Mouse (Mus musculus) heart, adult 2 months (tissue): ENCODE measurements at regions not wholly inside any gene's neighbourhood (a gene's known extent, or its start where the extent isn't known, plus 50 kb on each side); places are given as distances from the start of the nearest gene placed in this dataset.
A peak's percentile ranks its signal among the peaks of the same experiment; 100 is the strongest.

ENCODE experiments used
- DNase-seq, 2 experiments: peaks; one replicate each; pipeline ENCODE4 v3.0.0; 2021
- H3K27ac ChIP-seq: fragments of 200-600 bp; 2 replicates; pipeline ENCODE4 v1.8.1; 2022
- H3K27me3 ChIP-seq: fragments of 200-500 bp; 2 replicates; pipeline ENCODE4 v1.6.1; 2012; ENCODE audit warnings: mild to moderate bottlenecking, low read length, inconsistent platforms, mixed read lengths; ENCODE audit not compliant: control insufficient read depth, insufficient read depth
- H3K36me3 ChIP-seq: fragments of 200-500 bp; 2 replicates; pipeline ENCODE4 v1.6.1; 2012; ENCODE audit warnings: low read length, inconsistent platforms; ENCODE audit not compliant: control insufficient read depth, insufficient read depth
- H3K4me1 ChIP-seq: fragments of 200-500 bp; 2 replicates; pipeline ENCODE4 v1.6.1; 2011; ENCODE audit warnings: low read length; ENCODE audit not compliant: control insufficient read depth, insufficient read depth
- H3K4me3 ChIP-seq: fragments of 200-600 bp; 2 replicates; pipeline ENCODE4 v1.8.1; 2022
- H3K79me2 ChIP-seq: fragments of 200-500 bp; replicated peaks from 2 replicates; pipeline ENCODE4 v1.6.1; 2012; ENCODE audit warnings: mild to moderate bottlenecking, inconsistent platforms, low read length, moderate library complexity, mixed read lengths; ENCODE audit not compliant: control insufficient read depth, insufficient read depth
- H3K9ac ChIP-seq: fragments of 200-500 bp; 2 replicates; pipeline ENCODE4 v1.6.1; 2012; ENCODE audit warnings: low read depth, mild to moderate bottlenecking, control low read depth, inconsistent platforms, low read length, mixed read lengths
- CTCF ChIP-seq: fragments of 200-600 bp; IDR thresholded peaks from 2 replicates; pipeline ENCODE4 v1.8.1; 2022; ENCODE audit warnings: antibody characterized with exemption, mild to moderate bottlenecking, moderate library complexity
- EP300 ChIP-seq: fragments of 200-500 bp; IDR thresholded peaks from 2 replicates; pipeline ENCODE4 v1.6.1; 2011; ENCODE audit warnings: low read depth, low read length, control low read depth; ENCODE audit not compliant: insufficient read depth
- POLR2A ChIP-seq: fragments of 200-500 bp; IDR thresholded peaks from 2 replicates; pipeline ENCODE4 v1.6.1; 2011; ENCODE audit warnings: mild to moderate bottlenecking, low read depth, low read length, control low read depth; ENCODE audit not compliant: insufficient read depth
- WGBS: fragments of 180-500 bp; shearing (Covaris S2); methylation state at CpG from one replicate; pipeline ENCODE4 v1.1.7; 2018; 5-methylcytosine and 5-hydroxymethylcytosine counted together
- intact Hi-C: fragments of 180-260 bp; cut with DNase I; formaldehyde crosslinking; loops from one replicate; pipeline ENCODE4 v1.15.1; 2025

GRCm38 (mm10) chr2:162791374-162792098 is 130.6 kb upstream of the Ptprt start:
- H3K9ac ChIP-seq: no peak overlapping the region
- intact Hi-C loops: no loop called here
- H3K27ac ChIP-seq: no peak overlapping the region
- no peaks in the 10 kb centered on the region for H3K36me3 ChIP-seq
- no peaks in the 10 kb centered on the region for H3K4me1 ChIP-seq
- no peaks in the 10 kb centered on the region for H3K27me3 ChIP-seq
- 53% methylated on average over 12 of the region's 12 CpGs for WGBS
- TF ChIP-seq CTCF (no peak), EP300 (no peak), POLR2A (no peak)
- peak; percentile 39 to 44 for DNase-seq
- H3K4me3 ChIP-seq: no peak overlapping the region
- H3K79me2 ChIP-seq: no peaks in the 10 kb centered on the region

DNA sequence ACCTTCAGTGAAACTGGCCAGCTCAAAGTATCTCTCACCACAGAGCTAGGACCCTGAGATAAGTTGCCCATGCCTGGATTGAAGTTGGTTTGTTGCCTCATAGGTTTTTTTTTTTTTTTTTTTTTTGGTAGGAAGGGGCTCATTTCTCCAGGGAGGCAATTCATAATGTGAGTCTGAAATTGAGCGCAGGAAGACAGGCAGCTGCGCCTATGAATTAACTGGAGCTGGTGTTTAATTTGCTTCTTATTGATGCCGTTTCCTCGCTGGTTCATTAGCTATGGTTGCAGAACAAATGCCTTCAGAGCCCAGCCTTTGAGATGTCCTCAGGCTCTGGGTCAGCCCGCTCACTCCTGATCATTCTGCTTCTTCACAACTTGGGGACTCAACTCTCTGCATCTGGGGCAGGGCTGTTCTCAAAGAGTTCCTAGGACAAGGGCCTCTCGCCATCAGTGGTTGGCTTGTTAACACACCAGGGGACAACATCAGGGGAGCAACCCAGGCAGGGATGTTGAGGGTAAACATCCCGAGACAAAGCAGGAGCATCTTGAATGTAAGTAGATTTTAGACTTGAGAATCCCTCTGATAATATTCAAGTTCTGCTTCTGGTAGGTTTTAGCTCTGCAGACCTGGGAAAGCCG is 123.3 kb upstream of the Ptprt start:
- 67% methylated on average over 8 of the region's 8 CpGs for WGBS
- Histone ChIP-seq H3K27ac (no peak overlapping the region), H3K9ac (no peak overlapping the region), H3K4me1 (no peaks in the 10 kb centered on the region), H3K79me2 (no peaks in the 10 kb centered on the region), H3K27me3 (no peaks in the 10 kb centered on the region), H3K36me3 (no peaks in the 10 kb centered on the region), H3K4me3 (no peak overlapping the region)
- TF ChIP-seq CTCF (no peak), EP300 (no peak), POLR2A (no peak)
- intact Hi-C loops: no loop called here
- no peak for DNase-seq

GRCm38 (mm10) chr2:162781599-162781998 is 120.7 kb upstream of the Ptprt start:
- H3K79me2 ChIP-seq: no peaks in the 10 kb centered on the region
- H3K9ac ChIP-seq: no peak overlapping the region
- no peaks in the 10 kb centered on the region for H3K36me3 ChIP-seq
- H3K27ac ChIP-seq: no peak overlapping the region
- intact Hi-C loops: no loop called here
- DNase-seq: no peak
- no peaks in the 10 kb centered on the region for H3K27me3 ChIP-seq
- no peak overlapping the region for H3K4me3 ChIP-seq
- 49% methylated on average over 6 of the region's 6 CpGs for WGBS
- TF ChIP-seq EP300 (no peak), CTCF (no peak), POLR2A (no peak)
- H3K4me1 ChIP-seq: no peaks in the 10 kb centered on the region

DNA sequence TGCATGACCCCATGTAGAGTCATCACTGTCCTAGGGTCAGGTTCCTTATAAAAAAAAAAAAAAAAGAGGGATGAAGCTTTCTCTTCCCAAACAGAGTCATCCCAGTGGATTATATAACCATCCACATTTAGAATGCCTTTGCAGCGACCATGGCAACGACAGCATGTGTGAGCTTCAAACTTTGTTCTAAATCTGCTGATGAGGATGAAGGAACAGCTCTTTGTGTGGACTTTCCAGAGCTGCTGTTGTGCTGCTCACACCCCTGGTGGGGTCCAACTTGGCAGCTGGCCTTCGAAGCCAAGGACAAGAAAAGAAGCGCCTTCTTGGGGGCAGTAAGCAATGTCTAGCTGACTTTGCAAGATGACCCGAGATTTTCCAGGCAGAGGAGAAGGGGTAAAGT is 115.6 kb upstream of the Ptprt start:
- DNase-seq: no peak
- Histone ChIP-seq H3K4me3 (no peak overlapping the region), H3K27me3 (no peaks in the 10 kb centered on the region), H3K36me3 (no peaks in the 10 kb centered on the region), H3K27ac (no peak overlapping the region), H3K4me1 (no peaks in the 10 kb centered on the region), H3K9ac (no peak overlapping the region), H3K79me2 (no peaks in the 10 kb centered on the region)
- intact Hi-C loops: no loop called here
- TF ChIP-seq EP300 (no peak), POLR2A (no peak), CTCF (no peak)
- WGBS: 76% methylated on average over 5 of the region's 5 CpGs

GRCm38 (mm10) chr2:162772520-162772919 is 111.6 kb upstream of the Ptprt start:
- H3K79me2 ChIP-seq: no peaks in the 10 kb centered on the region
- H3K4me1 ChIP-seq: no peaks in the 10 kb centered on the region
- TF ChIP-seq EP300: no peak
- no peak overlapping the region for H3K27ac ChIP-seq
- no peak overlapping the region for H3K4me3 ChIP-seq
- no peaks in the 10 kb centered on the region for H3K36me3 ChIP-seq
- no peaks in the 10 kb centered on the region for H3K27me3 ChIP-seq
- 84% methylated on average over 5 of the region's 5 CpGs for WGBS
- intact Hi-C loops: no loop called here
- DNase-seq: no peak
- H3K9ac ChIP-seq: no peak overlapping the region

GRCm38 (mm10) chr2:162769711-162770428 is 108.9 kb upstream of the Ptprt start:
- intact Hi-C loops: no loop called here
- no peak overlapping the region for H3K9ac ChIP-seq
- no peak overlapping the region for H3K4me3 ChIP-seq
- no peaks in the 10 kb centered on the region for H3K79me2 ChIP-seq
- 72% methylated on average over 6 of the region's 6 CpGs for WGBS
- H3K27ac ChIP-seq: no peak overlapping the region
- H3K27me3 ChIP-seq: no peaks in the 10 kb centered on the region
- H3K36me3 ChIP-seq: no peaks in the 10 kb centered on the region
- no peak for DNase-seq
- H3K4me1 ChIP-seq: no peaks in the 10 kb centered on the region
- no peak for TF ChIP-seq CTCF
- no peak for TF ChIP-seq EP300
- no peak for TF ChIP-seq POLR2A
